Mouse (Mus musculus) embryonic facial prominence, embryonic 11.5 days (tissue): ENCODE results near the gene Nprl3. TPM values are rescaled to one million over a fixed set of nuclear protein-coding genes. Genes with fewer than 3 reads are reported as not detected.

Experiments
- ATAC-seq: fragments of 200-750 bp; cut with Nextera tagmentation; replicated peaks from 2 replicates; pipeline ENCODE4 v1.8.0; 2017; ENCODE audit warnings: low read depth; ENCODE audit not compliant: insufficient number of reproducible peaks, low FRiP score, low TSS enrichment
- DNase-seq: peaks from one replicate; pipeline ENCODE4 v3.0.0-alpha.2; 2015; ENCODE audit warnings: low spot score
- H3K27ac ChIP-seq: fragments of 300-500 bp; sonication (generic); replicated peaks from 2 replicates; pipeline ENCODE4 v1.5.1; 2014; ENCODE audit warnings: mild to moderate bottlenecking, low read depth, low read length, control low read depth
- H3K27me3 ChIP-seq: fragments of 300-500 bp; sonication (generic); 2 replicates; pipeline ENCODE4 v1.6.1; 2014; ENCODE audit warnings: mild to moderate bottlenecking, low read length, moderate library complexity, mixed read lengths; ENCODE audit not compliant: control insufficient read depth, insufficient read depth
- H3K36me3 ChIP-seq: fragments of 300-500 bp; sonication (generic); replicated peaks from 2 replicates; pipeline ENCODE4 v1.6.1; 2014; ENCODE audit warnings: low read depth, mild to moderate bottlenecking, low read length, moderate library complexity, mixed read lengths; ENCODE audit not compliant: control insufficient read depth, insufficient read depth
- H3K4me1 ChIP-seq: fragments of 300-500 bp; sonication (generic); 2 replicates; pipeline ENCODE4 v1.6.1; 2014; ENCODE audit warnings: low read length, mixed read lengths; ENCODE audit not compliant: control insufficient read depth, insufficient read depth
- H3K4me2 ChIP-seq: fragments of 300-500 bp; sonication (generic); 2 replicates; pipeline ENCODE4 v1.6.1; 2014; ENCODE audit warnings: low read depth, mild to moderate bottlenecking, control low read depth, low read length, moderate library complexity
- H3K4me3 ChIP-seq: fragments of 300-500 bp; sonication (generic); 2 replicates; pipeline ENCODE4 v1.5.1; 2014; ENCODE audit warnings: low read depth, low read length, control low read depth
- H3K9ac ChIP-seq: fragments of 300-500 bp; sonication (generic); replicated peaks from 2 replicates; pipeline ENCODE4 v1.6.1; 2014; ENCODE audit warnings: mild to moderate bottlenecking, control low read depth, low read length
- H3K9me3 ChIP-seq: fragments of 300-500 bp; sonication (generic); replicated peaks from 2 replicates; pipeline ENCODE4 v1.6.1; 2016; ENCODE audit warnings: mild to moderate bottlenecking, low read length, inconsistent platforms, mixed read lengths; ENCODE audit not compliant: control insufficient read depth
- WGBS: fragments of 180-500 bp; shearing (Covaris S2); extraction: QIAGEN DNeasy Blood & Tissue Kit; methylation state at CpG from one replicate; pipeline ENCODE4 v1.1.7; 2014; 5-methylcytosine and 5-hydroxymethylcytosine counted together
- polyA plus RNA-seq: library from polyadenylated mRNA; unstranded; fragments of >200 nt; fragmentation: Nextera tagmentation; extraction: Ambion mirVana; gene quantifications from 2 replicates; pipeline ENCODE4 v1.2.1, GENCODE M21; 2014

Nprl3 gene
- polyA plus RNA-seq, 1 experiment from 2014 or later: 28.7 TPM

- Histone ChIP-seq H3K27ac (no peak overlapping the region), H3K4me3 (no peak overlapping the region), H3K4me1 (no peaks in the 10 kb centered on the region; the same call in 1 of the 2 replicates), H3K4me2 (no peak overlapping the region), H3K27me3 (no peaks in the 10 kb centered on the region), H3K9ac (no peak overlapping the region), H3K9me3 (no peaks in the 10 kb centered on the region), H3K36me3 (peaks cover 2% of the 10 kb centered on the region)
- DNase-seq (no peak), ATAC-seq (no peak)
- WGBS: 86% methylated on average over 2 of the region's 2 CpGs
Measured at GRCm38 (mm10) chr11:32231125-32231524, 36.4 kb downstream of the Nprl3 start.

- Histone ChIP-seq H3K36me3 (peaks cover 2% of the 10 kb centered on the region), H3K27me3 (no peaks in the 10 kb centered on the region), H3K4me3 (no peak overlapping the region), H3K9me3 (no peaks in the 10 kb centered on the region), H3K4me1 (no peaks in the 10 kb centered on the region; the same call in 1 of the 2 replicates), H3K4me2 (no peak overlapping the region), H3K27ac (no peak overlapping the region), H3K9ac (no peak overlapping the region)
- ATAC-seq (no peak), DNase-seq (no peak)
- 82% methylated on average over 4 of the region's 4 CpGs for WGBS
Measured at GRCm38 (mm10) chr11:32230220-32230619, 37.3 kb downstream of the Nprl3 start.

GRCm38 (mm10) chr11:32228292-32228845, 39.1 kb downstream of the Nprl3 start:
- no peaks in the 10 kb centered on the region for H3K27me3 ChIP-seq
- no peak overlapping the region for H3K4me2 ChIP-seq
- H3K27ac ChIP-seq: no peak overlapping the region
- no peaks in the 10 kb centered on the region for H3K9me3 ChIP-seq
- H3K4me1 ChIP-seq: peaks cover 6% of the 10 kb centered on the region; the same call in 1 of the 2 replicates
- H3K36me3 ChIP-seq: peaks cover 2% of the 10 kb centered on the region
- H3K9ac ChIP-seq: no peak overlapping the region
- ATAC-seq (no peak), DNase-seq (no peak)
- WGBS: 81% methylated on average over 3 of the region's 3 CpGs
- no peak overlapping the region for H3K4me3 ChIP-seq

- no peak overlapping the region for H3K4me3 ChIP-seq
- 87% methylated on average over 9 of the region's 9 CpGs for WGBS
- peaks cover 7% of the 10 kb centered on the region; the same call in 1 of the 2 replicates for H3K4me1 ChIP-seq
Measured at GRCm38 (mm10) chr11:32227555-32227954, 40.0 kb downstream of the Nprl3 start.

GRCm38 (mm10) chr11:32227041-32227440, 40.5 kb downstream of the Nprl3 start:
- 43% methylated on average over 1 of the region's 1 CpGs for WGBS
- H3K4me2 ChIP-seq: peak overlapping the region; percentile 82
- DNase-seq (no peak), ATAC-seq (no peak)
- H3K36me3 ChIP-seq: peaks cover 2% of the 10 kb centered on the region
- no peak overlapping the region for H3K27ac ChIP-seq
- H3K4me3 ChIP-seq: peak overlapping the region; percentile 68
- H3K9me3 ChIP-seq: no peaks in the 10 kb centered on the region
- H3K4me1 ChIP-seq: peaks cover 9% of the 10 kb centered on the region; the same call in 1 of the 2 replicates
- peak overlapping the region; percentile 78 for H3K9ac ChIP-seq
- no peaks in the 10 kb centered on the region for H3K27me3 ChIP-seq

More at GRCm38 (mm10) chr11:32227555-32227954, 40.0 kb downstream of the Nprl3 start:
- ATAC-seq: no peak
- Histone ChIP-seq H3K27me3 (no peaks in the 10 kb centered on the region), H3K9ac (no peak overlapping the region), H3K4me2 (no peak overlapping the region), H3K9me3 (no peaks in the 10 kb centered on the region), H3K36me3 (peaks cover 2% of the 10 kb centered on the region), H3K27ac (no peak overlapping the region)
- DNase-seq: no peak

- Histone ChIP-seq H3K4me1 (peaks cover 9% of the 10 kb centered on the region; the same call in 1 of the 2 replicates), H3K27me3 (no peaks in the 10 kb centered on the region), H3K9me3 (no peaks in the 10 kb centered on the region), H3K9ac (peak within 1 kb of the TSS; percentile 78), H3K4me2 (peak within 1 kb of the TSS; percentile 82), H3K4me3 (peak within 1 kb of the TSS; percentile 68), H3K27ac (0 out of 2 replicates have a peak within 1 kb of the TSS, but pooled peaks have one; percentile 54), H3K36me3 (peaks cover 2% of the 10 kb centered on the region; the same call in 1 of the 2 replicates)
- ATAC-seq (peak; percentile 63), DNase-seq (peak; percentile 88)
- WGBS: 3% methylated on average over 47 of the region's 47 CpGs
Measured at GRCm38 (mm10) chr11:32226124-32226871, 41.2 kb downstream of the Nprl3 start, which contains the start of gene Mpg. Gene Mpg (plus strand): TSS chr11:32226505.

GRCm38 (mm10) chr11:32225222-32226104, 42.0 kb downstream of the Nprl3 start:
- 0 out of 2 replicates have a peak, but pooled peaks cover 1% of the 10 kb centered on the region for H3K36me3 ChIP-seq
- 0 out of 2 replicates have a peak overlapping the region, but pooled peaks have one; percentile 1 for H3K9ac ChIP-seq
- H3K4me3 ChIP-seq: no peak overlapping the region
- no peak for ATAC-seq
- no peak overlapping the region for H3K4me2 ChIP-seq
- no peaks in the 10 kb centered on the region for H3K9me3 ChIP-seq
- H3K27ac ChIP-seq: 0 out of 2 replicates have a peak overlapping the region, but pooled peaks have one; percentile 54
- peak; percentile 18 for DNase-seq
- H3K27me3 ChIP-seq: no peaks in the 10 kb centered on the region
- peaks cover 9% of the 10 kb centered on the region; the same call in 1 of the 2 replicates for H3K4me1 ChIP-seq
- 56% methylated on average over 7 of the region's 7 CpGs for WGBS
